Mouse (Mus musculus): Measurements from ENCODE around the gene Gm29094.

DNA sequence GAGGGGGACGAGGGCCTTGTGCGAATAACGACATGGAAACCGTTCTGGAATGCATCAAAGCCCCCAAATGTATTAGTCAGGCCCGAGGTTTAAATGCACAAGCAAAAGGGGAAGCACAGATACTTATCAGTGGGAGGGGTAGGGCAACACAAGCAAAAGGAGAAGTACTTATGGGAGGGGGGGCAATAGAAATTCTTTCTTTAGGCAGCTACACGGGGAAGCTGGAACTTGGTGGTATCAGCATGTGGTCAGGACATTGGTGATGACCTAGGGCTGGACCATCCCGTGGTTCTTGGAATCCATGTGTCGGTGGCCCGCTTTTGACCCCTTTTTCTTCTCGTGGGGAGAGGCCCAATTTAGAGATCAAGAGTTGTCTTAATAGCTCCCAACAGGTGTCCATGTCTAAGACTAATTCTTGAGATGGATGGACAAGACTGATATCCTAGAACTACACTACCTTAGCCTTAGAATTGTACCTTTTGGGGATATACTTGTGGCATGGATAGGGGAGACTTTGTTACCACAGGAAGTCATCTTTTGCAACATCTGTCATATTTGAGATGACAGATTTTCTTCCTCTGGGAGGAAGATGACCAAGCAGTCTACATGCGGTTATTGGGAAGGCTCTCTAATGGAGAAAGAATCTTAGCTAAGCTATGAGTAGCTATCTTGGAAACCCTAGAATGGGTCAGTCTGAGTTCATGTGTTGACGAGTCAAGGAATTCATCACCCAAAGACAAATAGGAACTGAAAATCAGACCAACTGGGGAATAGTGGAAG, 57.6 kb downstream of the Gm29094 start:
- TF ChIP-seq ZC3H11A (IDR thresholded peaks at IDR 0.05; ENCODE audit: borderline replicate concordance, low read depth, low read length) = no peak
- TF ChIP-seq HCFC1 (IDR thresholded peaks at IDR 0.05; ENCODE audit: borderline replicate concordance, insufficient read depth, low read length) = no peak
- no peak for TF ChIP-seq ZNF384 (IDR thresholded peaks at IDR 0.05; ENCODE audit: low read depth, low read length)
- no peak for TF ChIP-seq CHD2 (IDR thresholded peaks at IDR 0.05; ENCODE audit: low read depth, low read length)
- no peak for TF ChIP-seq MAFK (IDR thresholded peaks at IDR 0.05; ENCODE audit: insufficient read depth, low read depth, low read length)
